Mouse (Mus musculus) heart, embryonic 14.5 days (tissue): Measurements from ENCODE around the gene Fbxo7. TPM values are rescaled to one million over a fixed set of nuclear protein-coding genes. Genes with fewer than 3 reads are reported as not detected.
A peak's percentile ranks its signal among the peaks of the same experiment; 100 is the strongest.
"Not testable (repeated sequence)": the region's sequence is repeated elsewhere in the genome, so short reads cannot be mapped to it uniquely, and the experiment has no call there.

Experiments
- ATAC-seq: fragments of 200-750 bp; cut with Nextera tagmentation; 2 replicates; pipeline ENCODE4 v1.8.0; 2017; ENCODE audit warnings: low read depth, moderate TSS enrichment; ENCODE audit not compliant: insufficient number of reproducible peaks, insufficient read depth, low FRiP score
- H3K27ac ChIP-seq, 2 experiments: fragments of 200-500 bp in 1 of 2; fragments of 300-500 bp in 1 of 2; sonication (generic) in 1 of 2; replicated peaks in 1 of 2; 2 replicates each; pipeline ENCODE4 v1.5.1; 2012 to 2014; ENCODE audit warnings: low read depth in 2 of 2, low read length in 2 of 2, control low read depth in 1 of 2, mild to moderate bottlenecking in 1 of 2, mixed read lengths in 1 of 2; ENCODE audit not compliant: control insufficient read depth in 1 of 2, insufficient read depth in 1 of 2
- H3K27me3 ChIP-seq: fragments of 300-500 bp; sonication (generic); 2 replicates; pipeline ENCODE4 v1.6.1; 2014; ENCODE audit warnings: mild to moderate bottlenecking, low read length, control low read depth; ENCODE audit not compliant: control insufficient read depth, insufficient read depth
- H3K36me3 ChIP-seq: fragments of 300-500 bp; sonication (generic); 2 replicates; pipeline ENCODE4 v1.6.1; 2014; ENCODE audit warnings: mild to moderate bottlenecking, control low read depth, low read length, mixed read lengths; ENCODE audit not compliant: control insufficient read depth, insufficient read depth
- H3K4me1 ChIP-seq, 2 experiments: fragments of 200-500 bp in 1 of 2; fragments of 300-500 bp in 1 of 2; sonication (generic) in 1 of 2; 2 replicates each; pipeline ENCODE4 v1.6.1; 2012 to 2014; ENCODE audit warnings: low read length in 2 of 2, control low read depth in 1 of 2, mixed read lengths in 1 of 2; ENCODE audit not compliant: control insufficient read depth in 2 of 2, insufficient read depth in 2 of 2
- H3K4me2 ChIP-seq: fragments of 300-500 bp; sonication (generic); 2 replicates; pipeline ENCODE4 v1.6.1; 2014; ENCODE audit warnings: mild to moderate bottlenecking, low read length
- H3K4me3 ChIP-seq, 2 experiments: fragments of 200-500 bp in 1 of 2; fragments of 300-500 bp in 1 of 2; sonication (generic) in 1 of 2; 2 replicates each; pipeline ENCODE4 v1.5.1; 2012 to 2014; ENCODE audit warnings: low read length in 2 of 2, mild to moderate bottlenecking in 2 of 2, control low read depth in 1 of 2, low read depth in 1 of 2, moderate library complexity in 1 of 2; ENCODE audit not compliant: control insufficient read depth in 1 of 2, insufficient read depth in 1 of 2
- H3K9ac ChIP-seq: fragments of 300-500 bp; sonication (generic); 2 replicates; pipeline ENCODE4 v1.6.1; 2014; ENCODE audit warnings: mild to moderate bottlenecking, low read length
- H3K9me3 ChIP-seq: fragments of 300-500 bp; sonication (generic); 2 replicates; pipeline ENCODE4 v1.6.1; 2016; ENCODE audit warnings: low read length, control low read depth; ENCODE audit not compliant: control insufficient read depth
- WGBS: fragments of 180-500 bp; shearing (Covaris S2); extraction: QIAGEN DNeasy Blood & Tissue Kit; methylation state at CpG from one replicate; pipeline ENCODE4 v1.1.7; 2014; 5-methylcytosine and 5-hydroxymethylcytosine counted together
- polyA plus RNA-seq: library from polyadenylated mRNA; unstranded; fragments of >200 nt; fragmentation: Nextera tagmentation; extraction: Ambion mirVana; gene quantifications from 2 replicates; pipeline ENCODE4 v1.2.1, GENCODE M21; 2014

Fbxo7 gene
- polyA plus RNA-seq, 1 experiment from 2014 or later: 20.1 TPM

DNA sequence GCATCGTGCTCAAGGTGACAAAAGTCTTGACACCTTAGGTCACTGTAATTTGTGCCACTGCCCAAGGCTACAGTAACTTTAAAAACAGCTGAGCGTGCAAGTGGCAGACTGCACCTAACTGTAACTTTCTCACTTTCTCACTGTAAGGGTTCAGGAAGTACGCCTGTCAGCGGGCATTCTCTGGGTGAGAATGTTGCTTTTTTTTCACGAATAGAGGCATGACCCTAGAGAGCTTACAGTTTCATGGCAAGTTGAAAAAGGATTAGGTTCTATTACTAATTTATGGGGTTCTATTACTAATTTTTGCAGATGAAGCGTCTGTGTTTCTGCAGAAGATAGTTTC, 673 bp downstream of the Fbxo7 start:
- no peaks in the 10 kb centered on the region for H3K27me3 ChIP-seq
- peaks cover 0 to 3% of the 10 kb centered on the region in 2 experiments; a peak in 1 of 4 replicates for H3K4me1 ChIP-seq
- no peaks in the 10 kb centered on the region for H3K9me3 ChIP-seq
- no peak for ATAC-seq
- 4% methylated on average over 6 of the region's 6 CpGs for WGBS
- H3K36me3 ChIP-seq: peaks cover 3% of the 10 kb centered on the region
- peak overlapping the region; percentile 93 for H3K9ac ChIP-seq
- peak overlapping the region; percentile 81 for H3K4me2 ChIP-seq
- H3K4me3 ChIP-seq: peak overlapping the region; percentile 79 to 97
- H3K27ac ChIP-seq: peak overlapping the region; percentile 84 to 92; a peak in 3 of 4 replicates

DNA sequence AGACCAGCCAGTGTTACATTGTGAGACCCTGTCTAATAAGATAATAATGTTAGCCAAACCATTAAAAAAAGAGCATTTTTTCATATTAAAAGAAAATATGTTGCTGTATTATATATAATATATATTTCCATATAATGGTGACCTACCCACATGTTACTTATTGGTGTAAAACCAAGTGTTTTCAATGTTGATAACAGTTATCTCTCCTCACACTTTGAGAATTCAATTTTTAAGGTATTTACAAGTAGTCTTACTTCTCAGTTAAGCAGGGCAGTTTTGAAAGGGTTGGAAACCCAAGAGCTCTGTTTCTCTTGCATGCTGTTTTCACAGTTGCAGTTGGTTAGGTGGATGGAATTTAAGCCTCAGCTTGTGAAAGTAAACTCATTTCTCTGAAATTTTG, 1.4 kb downstream of the Fbxo7 start:
- Histone ChIP-seq H3K27me3 (no peaks in the 10 kb centered on the region), H3K4me1 (peaks cover 0 to 3% of the 10 kb centered on the region in 2 experiments; a peak in 1 of 4 replicates), H3K36me3 (peaks cover 3% of the 10 kb centered on the region), H3K9me3 (no peaks in the 10 kb centered on the region), H3K27ac (no peak overlapping the region), H3K9ac (0 out of 2 replicates have a peak overlapping the region, but pooled peaks have one; percentile 93), H3K4me2 (peak overlapping the region; percentile 81), H3K4me3 (peak overlapping the region in 1 of 2 experiments; percentile 97; a peak in 1 of 4 replicates)
- no peak for ATAC-seq

DNA sequence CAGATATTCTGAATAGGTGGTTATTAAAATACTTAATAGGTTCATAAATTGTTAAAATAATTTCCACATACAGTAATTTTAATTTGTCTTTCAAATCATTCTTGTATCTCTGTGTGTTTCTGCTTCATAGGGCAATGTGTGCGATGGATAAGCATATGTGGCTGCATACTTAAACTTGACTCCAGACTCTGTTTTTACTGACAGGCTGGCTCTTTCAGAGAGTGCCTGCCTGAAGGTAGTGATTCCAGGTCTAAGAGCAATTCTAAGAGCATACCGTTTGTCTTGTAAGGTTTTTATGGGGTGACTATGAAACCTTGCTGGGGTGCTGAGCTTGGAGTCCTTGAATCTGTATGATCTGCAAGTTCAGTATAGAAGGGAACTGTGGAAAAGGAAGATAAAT, 4.1 kb downstream of the Fbxo7 start:
- ATAC-seq: no peak
- WGBS: 84% methylated on average over 2 of the region's 2 CpGs

DNA sequence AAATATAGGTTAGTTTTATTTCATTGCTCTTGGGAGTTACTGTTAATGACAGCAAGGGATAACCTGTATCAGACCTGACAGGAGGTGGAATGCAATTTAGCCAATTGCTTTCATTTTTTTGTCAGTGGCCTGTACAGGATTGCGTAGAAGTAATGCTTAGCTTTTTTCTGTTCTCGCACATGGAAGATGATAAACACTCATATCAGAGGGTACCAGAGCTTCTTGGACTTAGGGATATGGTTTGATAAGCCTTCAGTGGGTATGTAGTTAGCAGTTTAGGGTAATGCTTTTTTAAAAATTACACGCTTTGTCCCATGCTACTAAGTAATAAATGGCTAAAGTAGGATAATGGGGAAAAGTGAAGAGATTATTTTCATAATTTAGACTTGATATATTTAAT, 4.6 kb downstream of the Fbxo7 start:
- H3K4me1 ChIP-seq: peaks cover 0 to 3% of the 10 kb centered on the region in 2 experiments; a peak in 1 of 4 replicates
- WGBS: 90% methylated on average over 3 of the region's 3 CpGs
- H3K4me3 ChIP-seq: no peak overlapping the region
- peaks cover 13% of the 10 kb centered on the region for H3K36me3 ChIP-seq
- no peaks in the 10 kb centered on the region for H3K27me3 ChIP-seq
- H3K9me3 ChIP-seq: no peaks in the 10 kb centered on the region
- H3K9ac ChIP-seq: no peak overlapping the region
- no peak overlapping the region for H3K4me2 ChIP-seq
- H3K27ac ChIP-seq: no peak overlapping the region
- ATAC-seq: no peak

More for the DNA sequence above, 4.1 kb downstream of the Fbxo7 start:
- Histone ChIP-seq H3K9ac (no peak overlapping the region), H3K9me3 (no peaks in the 10 kb centered on the region), H3K27me3 (no peaks in the 10 kb centered on the region), H3K4me1 (peaks cover 0 to 3% of the 10 kb centered on the region in 2 experiments; a peak in 1 of 4 replicates), H3K27ac (no peak overlapping the region), H3K4me3 (no peak overlapping the region), H3K36me3 (peaks cover 9% of the 10 kb centered on the region), H3K4me2 (no peak overlapping the region)

DNA sequence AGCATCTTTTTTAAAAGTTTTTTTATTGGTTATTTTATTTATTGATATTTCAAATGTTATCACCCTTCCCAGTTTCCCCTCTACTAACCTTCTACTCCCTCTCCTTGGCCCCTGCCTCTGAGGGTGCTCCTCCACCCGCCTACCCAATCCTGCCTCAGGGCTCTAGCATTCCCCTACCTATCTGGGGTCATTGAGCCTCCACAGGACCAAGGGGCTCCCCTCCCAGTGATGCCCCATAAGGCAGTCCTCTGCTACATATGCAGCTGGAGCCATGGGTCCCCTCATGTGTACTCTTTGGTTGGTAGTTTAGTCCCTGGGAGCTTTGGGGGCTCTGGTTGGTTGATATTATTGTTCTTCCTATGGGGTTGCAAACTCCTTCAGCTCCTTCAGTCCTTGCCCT, 5.0 kb downstream of the Fbxo7 start:
- 86% methylated on average over 1 of the region's 1 CpGs for WGBS

DNA sequence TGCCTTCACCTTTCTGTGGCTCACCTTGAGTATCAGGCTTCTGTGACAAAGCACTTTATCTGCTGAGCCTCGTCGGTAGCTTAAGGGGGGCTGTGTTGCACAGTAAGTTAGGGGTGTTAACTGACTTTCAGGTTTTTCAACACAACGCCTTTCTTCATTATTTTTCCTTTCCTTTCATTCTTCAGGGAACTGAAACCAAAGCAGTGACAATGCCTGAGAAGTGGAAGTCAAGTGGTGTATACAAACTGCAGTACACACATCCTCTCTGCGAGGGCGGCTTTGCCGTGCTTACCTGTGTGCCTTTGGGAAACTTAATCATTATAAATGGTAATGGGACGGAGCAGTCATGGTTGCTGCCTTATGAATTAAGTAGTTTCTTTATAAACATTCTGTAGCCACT, 9.0 kb downstream of the Fbxo7 start:
- H3K27ac ChIP-seq: no peak overlapping the region
- 86% methylated on average over 7 of the region's 7 CpGs for WGBS
- no peak overlapping the region for H3K9ac ChIP-seq
- no peak overlapping the region for H3K4me3 ChIP-seq
- peaks cover 29% of the 10 kb centered on the region for H3K36me3 ChIP-seq
- no peaks in the 10 kb centered on the region for H3K4me1 ChIP-seq
- H3K4me2 ChIP-seq: no peak overlapping the region
- H3K27me3 ChIP-seq: no peaks in the 10 kb centered on the region
- ATAC-seq: no peak
- H3K9me3 ChIP-seq: no peaks in the 10 kb centered on the region

More for the DNA sequence above, 5.0 kb downstream of the Fbxo7 start:
- H3K36me3 ChIP-seq: peaks cover 16% of the 10 kb centered on the region
- not testable (repeated sequence) for ATAC-seq, H3K9ac ChIP-seq, H3K27me3 ChIP-seq, H3K4me3 ChIP-seq, H3K9me3 ChIP-seq, H3K4me1 ChIP-seq, H3K4me2 ChIP-seq, H3K27ac ChIP-seq

DNA sequence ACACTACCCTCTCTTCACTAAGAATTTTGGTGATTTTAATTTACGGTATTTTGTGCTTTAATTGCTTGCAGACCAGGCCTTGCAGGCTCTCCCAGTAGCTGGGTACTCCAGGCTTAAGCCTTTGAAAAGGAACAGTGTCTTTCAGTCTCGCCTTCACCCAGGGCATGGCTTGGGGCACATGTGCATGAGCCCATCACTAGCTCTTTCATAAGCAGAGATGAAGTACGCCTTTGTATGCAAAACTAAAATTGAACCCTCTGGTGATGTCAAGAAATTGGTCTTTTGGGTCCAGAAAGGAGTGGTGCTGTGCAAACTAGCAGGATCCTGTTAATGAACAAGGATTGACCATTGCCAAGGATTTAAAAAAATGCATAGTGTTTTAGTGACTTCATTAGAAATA, 10.7 kb downstream of the Fbxo7 start:
- 85% methylated on average over 3 of the region's 3 CpGs for WGBS

DNA sequence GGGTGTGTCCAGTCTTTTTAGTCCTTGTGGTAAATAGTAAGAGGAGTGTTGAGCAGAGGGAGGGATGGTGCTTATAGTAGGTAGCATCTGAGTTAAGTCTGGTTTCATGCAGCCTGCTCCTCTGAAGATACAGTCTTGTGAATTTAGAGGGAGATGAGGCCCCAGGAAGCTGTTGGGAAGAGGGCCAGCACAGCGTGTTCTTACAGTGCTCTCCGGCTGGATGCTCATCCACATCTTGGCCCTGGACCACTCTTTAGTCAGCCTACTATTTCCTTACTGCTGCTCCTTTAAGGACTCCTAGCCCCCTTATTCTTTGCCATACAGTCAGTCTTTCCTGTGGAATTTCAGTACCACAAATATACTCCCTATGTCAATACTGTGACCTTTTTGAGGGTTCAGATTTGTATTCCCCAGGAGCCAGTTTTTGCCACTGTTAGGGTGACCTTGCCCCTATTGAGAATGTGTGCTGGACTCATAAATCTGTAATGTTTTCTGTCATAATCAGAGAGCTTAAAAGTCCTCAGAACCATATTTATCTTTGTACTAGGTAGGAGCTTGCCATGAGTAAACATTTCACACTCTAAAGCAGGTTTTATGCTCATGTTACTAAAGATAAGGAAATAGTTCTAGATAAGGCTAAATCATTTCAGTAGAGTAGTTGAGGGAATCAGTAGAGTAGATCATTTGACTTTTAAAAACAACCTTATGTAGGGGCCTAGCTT, 12.4 kb downstream of the Fbxo7 start:
- 89% methylated on average over 2 of the region's 2 CpGs for WGBS
- no peak for ATAC-seq
- Histone ChIP-seq H3K4me3 (no peak overlapping the region), H3K9ac (no peak overlapping the region), H3K36me3 (peaks cover 32% of the 10 kb centered on the region), H3K9me3 (no peaks in the 10 kb centered on the region), H3K27ac (no peak overlapping the region), H3K4me2 (no peak overlapping the region), H3K27me3 (no peaks in the 10 kb centered on the region), H3K4me1 (no peaks in the 10 kb centered on the region)

More for the DNA sequence above, 10.7 kb downstream of the Fbxo7 start:
- H3K36me3 ChIP-seq: peaks cover 34% of the 10 kb centered on the region
- H3K4me2 ChIP-seq: no peak overlapping the region
- no peaks in the 10 kb centered on the region for H3K9me3 ChIP-seq
- H3K27ac ChIP-seq: no peak overlapping the region
- H3K4me1 ChIP-seq: no peaks in the 10 kb centered on the region
- H3K27me3 ChIP-seq: no peaks in the 10 kb centered on the region
- ATAC-seq: no peak
- H3K4me3 ChIP-seq: no peak overlapping the region
- no peak overlapping the region for H3K9ac ChIP-seq
